13 mouse cellular contexts compared by ENCODE assay signal in the genomic region with DNA sequence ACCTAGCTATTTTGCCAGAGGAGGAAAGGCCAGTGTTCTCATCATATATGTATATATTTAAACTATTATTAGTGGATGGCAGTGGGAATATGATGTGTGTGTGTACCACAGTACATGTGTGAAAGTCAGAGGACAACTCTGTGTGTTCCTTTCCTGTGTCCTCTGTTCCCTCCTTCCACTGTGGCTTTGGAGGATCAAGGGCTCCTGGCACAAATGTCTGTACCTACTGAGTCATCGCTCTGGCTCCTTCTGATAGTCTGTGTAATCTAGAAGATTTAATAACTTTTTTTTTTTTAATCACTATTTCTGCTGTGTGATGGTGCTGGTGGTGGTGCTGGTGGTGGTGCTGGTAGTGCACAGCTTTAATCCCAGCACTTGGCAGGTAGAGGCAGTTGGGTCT.
DNase-seq lines count a peak whose midpoint lies in the region.
"Had no signal": no experiment of that assay in that cellular context is flagged by ENCODE, and none has a peak within 500 bp of the region (broad histone marks: within the 10 kb centered on the region; RNA-seq: fewer than 3 reads in every experiment).

No protein-coding gene starts in this region.

- peak; percentile 58 to 78 for DNase-seq in adrenal gland, adult (ENCODE audit: inconsistent age in 2 of 2, low spot score in 1 of 2)
- no peak for DNase-seq in adrenal gland, adult 18-20 months (ENCODE audit: low spot score in 2 of 2)
- DNase-seq in adrenal gland, postnatal 10 days = peak; percentile 20
- no peak for DNase-seq in adrenal gland, postnatal 14 days
- DNase-seq in 3T3-L1 (ENCODE audit: low read depth, low spot score) = peak; percentile 64
- DNase-seq: adrenal gland, adult 8-10 months; cerebellum, adult 11 months; cerebellum, adult 18-20 months; cerebellum, adult 8-10 months; cerebellum, adult 9-11 months; cerebellum, postnatal 14 days; cerebellum, postnatal 36 days; embryo, embryonic 11 days had no signal

Comparison
In these comparisons a context has a peak if more than half of its experiments do, and no peak if none do; other contexts are left out.
1. DNase-seq: peak in adrenal gland, adult (2 of 2), adrenal gland, postnatal 10 days (single experiment) and 3T3-L1 (single experiment); none in adrenal gland, adult 18-20 months (0 of 2) and adrenal gland, postnatal 14 days (single experiment).